Mouse (Mus musculus): ENCODE results near the gene Vmn1r128. TPM values are rescaled to one million over a fixed set of nuclear protein-coding genes. Genes with fewer than 3 reads are reported as not detected.
"Not testable (repeated sequence)": the region's sequence is repeated elsewhere in the genome, so short reads cannot be mapped to it uniquely, and the experiment has no call there.

Vmn1r128 gene
- polyA plus RNA-seq (2014; fragmentation: Nextera tagmentation; extraction: Ambion mirVana) = not detected in 2 replicates

DNA sequence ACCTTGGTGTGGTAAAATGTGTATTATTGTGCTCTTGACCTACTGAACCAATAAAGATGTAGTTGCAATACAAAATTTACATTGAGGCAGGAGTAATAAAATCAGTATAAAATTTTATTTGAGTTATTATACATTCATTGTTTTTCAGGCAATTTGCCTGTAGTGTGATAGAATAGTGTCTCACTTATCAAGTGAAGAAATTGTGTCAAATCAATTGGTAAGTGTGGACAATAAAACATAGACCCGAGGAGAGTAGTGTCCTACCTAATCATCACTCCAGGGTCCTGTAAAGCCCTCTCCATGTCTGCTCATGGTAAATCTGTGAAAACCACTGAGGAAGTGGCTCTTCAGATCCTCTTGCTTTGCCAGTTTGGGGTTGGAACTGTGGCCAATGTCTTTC is at the start of gene Vmn1r128:
Gene Vmn1r128, plus strand, starts transcription at position 301 of the 400 bp plus-strand sequence.
- H3K36me3 ChIP-seq (ENCODE audit: control insufficient read depth, insufficient read depth, low read length); H3K9ac ChIP-seq (replicated peaks; ENCODE audit: low read depth, low read length); H3K4me3 ChIP-seq (ENCODE audit: low read depth, low read length); H3K9me3 ChIP-seq (ENCODE audit: control insufficient read depth, low read depth, low read length); ATAC-seq (ENCODE audit: insufficient number of reproducible peaks, insufficient read depth, low FRiP score, low read depth); H3K4me1 ChIP-seq (ENCODE audit: control insufficient read depth, insufficient read depth, low read length); H3K27ac ChIP-seq (ENCODE audit: low read length); H3K27me3 ChIP-seq (ENCODE audit: control insufficient read depth, insufficient read depth, low read length); H3K4me2 ChIP-seq (replicated peaks; ENCODE audit: low read depth, low read length): not testable (repeated sequence)
- 60% methylated on average over 1 of the region's 1 CpGs for WGBS

DNA sequence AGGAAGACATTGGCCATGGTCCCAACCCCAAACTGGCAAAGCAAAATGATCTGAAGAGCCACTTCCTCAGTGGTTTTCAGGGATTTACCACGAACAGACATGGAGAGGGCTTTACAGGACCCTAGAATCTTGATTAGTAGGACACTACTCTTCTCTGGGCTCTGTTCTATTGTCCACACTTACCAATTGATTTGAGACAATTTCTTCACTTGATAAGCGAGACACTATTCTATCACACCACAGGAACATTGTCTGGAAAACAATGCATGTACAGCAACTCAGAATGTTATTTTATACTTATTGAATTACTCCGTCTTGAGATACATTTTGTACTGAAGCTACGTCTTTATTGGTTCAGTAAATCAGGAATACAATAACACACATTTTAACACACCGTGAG is 47.8 kb upstream of the Vmn1r128 start, which contains the start of gene Vmn1r126:
Gene Vmn1r126, minus strand, starts transcription at position 101 of the 400 bp plus-strand sequence.
- H3K36me3 ChIP-seq (ENCODE audit: control insufficient read depth, insufficient read depth, low read length); H3K27me3 ChIP-seq (ENCODE audit: control insufficient read depth, insufficient read depth, low read length); H3K9ac ChIP-seq (replicated peaks; ENCODE audit: low read depth, low read length); H3K9me3 ChIP-seq (ENCODE audit: control insufficient read depth, low read depth, low read length); H3K27ac ChIP-seq (ENCODE audit: low read length); H3K4me1 ChIP-seq (ENCODE audit: control insufficient read depth, insufficient read depth, low read length); H3K4me3 ChIP-seq (ENCODE audit: low read depth, low read length); H3K4me2 ChIP-seq (replicated peaks; ENCODE audit: low read depth, low read length); ATAC-seq (ENCODE audit: insufficient number of reproducible peaks, insufficient read depth, low FRiP score, low read depth): not testable (repeated sequence)
- no CpG with 5 or more reads among the region's 5 CpGs for WGBS

DNA sequence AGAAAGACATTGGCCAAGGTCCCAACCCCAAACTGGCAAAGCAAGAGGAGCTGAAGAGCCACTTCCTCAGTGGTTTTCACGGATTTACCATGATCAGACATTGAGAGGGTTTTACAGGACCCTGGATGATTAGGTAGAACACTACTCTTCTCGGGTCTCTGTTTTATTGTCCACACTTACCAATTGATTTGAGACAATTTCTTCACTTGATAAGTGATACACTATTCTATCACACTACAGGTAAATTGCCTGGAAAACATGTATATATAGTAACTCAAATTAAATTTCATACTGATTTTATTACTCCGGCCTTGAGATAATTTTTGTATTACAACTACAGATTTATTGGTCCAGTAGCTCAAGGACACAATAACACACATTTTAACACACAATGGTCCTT is 29.4 kb upstream of the Vmn1r128 start, which contains the start of gene Vmn1r127:
Gene Vmn1r127, minus strand, starts transcription at position 101 of the 400 bp plus-strand sequence.
- not testable (repeated sequence) for H3K9ac ChIP-seq (replicated peaks; ENCODE audit: low read depth, low read length); H3K9me3 ChIP-seq (ENCODE audit: control insufficient read depth, low read depth, low read length); H3K36me3 ChIP-seq (ENCODE audit: control insufficient read depth, insufficient read depth, low read length); H3K4me3 ChIP-seq (ENCODE audit: low read depth, low read length); H3K27ac ChIP-seq (ENCODE audit: low read length); H3K4me1 ChIP-seq (ENCODE audit: control insufficient read depth, insufficient read depth, low read length); H3K4me2 ChIP-seq (replicated peaks; ENCODE audit: low read depth, low read length); H3K27me3 ChIP-seq (ENCODE audit: control insufficient read depth, insufficient read depth, low read length); ATAC-seq (ENCODE audit: insufficient number of reproducible peaks, insufficient read depth, low FRiP score, low read depth)
- no CpG with 5 or more reads among the region's 3 CpGs for WGBS

DNA sequence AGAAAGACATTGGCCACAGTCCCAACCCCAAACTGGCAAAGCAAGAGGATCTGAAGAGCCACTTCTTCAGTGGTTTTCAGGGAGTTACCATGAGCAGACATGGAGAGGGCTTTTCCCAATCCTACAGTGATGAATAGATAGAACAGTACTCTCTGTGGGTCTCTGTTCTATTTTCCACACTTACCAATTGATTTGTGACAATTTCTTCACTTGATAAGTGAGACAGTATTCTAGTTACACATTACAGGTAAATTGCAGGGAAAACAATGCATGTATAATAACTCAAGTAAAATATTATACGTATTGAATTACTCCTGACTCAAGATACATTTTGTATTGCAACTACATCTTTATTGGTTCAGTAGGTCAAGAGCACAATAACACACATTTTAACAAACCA is 12.0 kb downstream of the Vmn1r128 start, which contains the start of gene Vmn1r129:
Gene Vmn1r129, minus strand, starts transcription at position 101 of the 400 bp plus-strand sequence.
- H3K4me2 ChIP-seq (replicated peaks; ENCODE audit: low read depth, low read length); H3K27me3 ChIP-seq (ENCODE audit: control insufficient read depth, insufficient read depth, low read length); H3K9me3 ChIP-seq (ENCODE audit: control insufficient read depth, low read depth, low read length); H3K9ac ChIP-seq (replicated peaks; ENCODE audit: low read depth, low read length); H3K27ac ChIP-seq (ENCODE audit: low read length); ATAC-seq (ENCODE audit: insufficient number of reproducible peaks, insufficient read depth, low FRiP score, low read depth); H3K36me3 ChIP-seq (ENCODE audit: control insufficient read depth, insufficient read depth, low read length); H3K4me3 ChIP-seq (ENCODE audit: low read depth, low read length); H3K4me1 ChIP-seq (ENCODE audit: control insufficient read depth, insufficient read depth, low read length): not testable (repeated sequence)
- WGBS = no CpG with 5 or more reads among the region's 1 CpGs

Other genes with a start within 250 kb of the Vmn1r128 start
- not detected in 2 replicates for gene Vmn1r122, start 215.2 kb upstream of the Vmn1r128 start, polyA plus RNA-seq (2014; fragmentation: Nextera tagmentation; extraction: Ambion mirVana)
- not detected in 2 replicates for gene Vmn1r123, start 187.2 kb upstream of the Vmn1r128 start, polyA plus RNA-seq (2014; fragmentation: Nextera tagmentation; extraction: Ambion mirVana)
- not detected in 2 replicates for gene Gm5157, start 158.9 kb upstream of the Vmn1r128 start, polyA plus RNA-seq (2014; fragmentation: Nextera tagmentation; extraction: Ambion mirVana)
- gene Vmn1r124, start 88.8 kb upstream of the Vmn1r128 start, polyA plus RNA-seq (2014; fragmentation: Nextera tagmentation; extraction: Ambion mirVana) = not detected in 2 replicates
- not detected in 2 replicates for gene Vmn1r125, start 77.2 kb upstream of the Vmn1r128 start, polyA plus RNA-seq (2014; fragmentation: Nextera tagmentation; extraction: Ambion mirVana)
- not detected in 2 replicates for gene Vmn1r126, start 47.9 kb upstream of the Vmn1r128 start, polyA plus RNA-seq (2014; fragmentation: Nextera tagmentation; extraction: Ambion mirVana)
- gene Vmn1r127, start 29.5 kb upstream of the Vmn1r128 start, polyA plus RNA-seq (2014; fragmentation: Nextera tagmentation; extraction: Ambion mirVana) = not detected in 2 replicates
- not detected in 2 replicates for gene Vmn1r129, start 11.9 kb downstream of the Vmn1r128 start, polyA plus RNA-seq (2014; fragmentation: Nextera tagmentation; extraction: Ambion mirVana)
- gene Gm6882, start 83.4 kb downstream of the Vmn1r128 start, polyA plus RNA-seq (2014; fragmentation: Nextera tagmentation; extraction: Ambion mirVana) = not detected in 2 replicates
- gene Vmn1r130, start 162.4 kb downstream of the Vmn1r128 start, polyA plus RNA-seq (2014; fragmentation: Nextera tagmentation; extraction: Ambion mirVana) = not detected in 2 replicates
- gene Vmn1r131, start 196.7 kb downstream of the Vmn1r128 start, polyA plus RNA-seq (2014; fragmentation: Nextera tagmentation; extraction: Ambion mirVana) = not detected in 2 replicates

Measured in stomach, embryonic 14.5 days (tissue).